Mouse (Mus musculus) B cell, adult 2 months (primary cell): ENCODE measurements around the gene Ptprg.

Source experiments
- DNase-seq, 2 experiments: peaks; one replicate each; pipeline ENCODE4 v3.0.0; 2022

The Ptprg gene

DNA sequence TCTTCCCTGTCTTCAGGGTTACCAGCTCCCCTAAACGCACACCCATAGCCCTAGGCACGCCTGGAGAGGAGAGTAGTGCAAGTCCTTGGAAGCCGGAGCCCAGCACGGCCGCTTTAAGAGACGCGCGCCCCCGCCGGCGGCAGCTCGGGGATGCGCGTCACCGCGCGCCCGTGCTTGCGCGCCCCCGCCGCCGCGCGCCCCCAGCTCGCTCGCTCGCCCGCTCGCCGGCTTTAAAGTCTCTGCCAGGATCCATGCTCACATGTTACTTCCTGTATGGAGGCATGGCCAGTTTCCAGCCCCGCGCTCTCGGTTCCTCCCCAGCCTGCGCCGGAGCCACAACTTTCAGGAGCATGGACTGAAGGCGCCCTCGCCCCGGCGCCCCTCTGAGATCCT, at the start of gene Ptprg:
TSS of gene Ptprg (plus strand) at position 260 of the 393 bp plus-strand sequence.
- DNase-seq: no peak

- no peak for DNase-seq
These were observed 49.4 kb upstream of the Ptprg start for GRCm38 (mm10) chr14:11503803-11504365.

DNA sequence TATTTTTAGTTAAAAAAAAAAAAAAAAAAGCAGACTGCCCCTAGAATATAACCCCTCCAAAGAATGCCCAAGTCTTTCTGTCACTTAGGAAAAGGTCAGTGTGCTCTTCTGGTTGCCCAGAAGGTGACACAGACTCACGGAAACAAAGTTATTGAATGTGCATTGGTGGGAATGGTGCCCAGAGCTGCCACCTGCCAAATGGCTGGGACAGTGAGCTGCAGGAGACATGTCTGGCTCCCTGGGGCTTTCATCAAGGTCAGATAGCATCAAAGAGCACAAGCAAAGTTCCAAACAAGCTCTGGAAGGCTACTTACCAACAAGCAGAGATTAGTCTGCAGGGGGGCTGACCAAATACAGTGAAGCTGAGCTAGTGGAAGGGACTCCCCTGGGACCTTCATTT, 43.2 kb upstream of the Ptprg start:
- DNase-seq: no peak

DNA sequence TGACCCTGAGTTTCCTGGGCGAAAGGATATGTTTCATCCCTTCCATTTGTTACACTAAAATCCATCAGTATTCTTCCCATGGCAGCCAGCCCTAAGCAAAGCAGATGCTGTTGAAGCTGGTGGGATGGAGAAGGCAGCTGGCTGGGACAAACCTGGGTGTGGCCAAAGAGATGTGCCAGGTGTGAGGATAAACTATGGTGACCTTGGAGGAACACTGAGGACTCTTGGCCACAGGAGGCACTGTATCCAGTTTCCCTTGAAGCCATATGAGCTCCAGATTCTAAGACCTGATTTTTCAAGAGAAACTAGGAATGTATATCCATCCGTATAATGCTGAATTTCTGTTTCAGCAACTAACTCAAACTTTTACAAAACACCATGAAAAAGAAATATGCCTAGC, 34.2 kb upstream of the Ptprg start:
- no peak for DNase-seq

DNA sequence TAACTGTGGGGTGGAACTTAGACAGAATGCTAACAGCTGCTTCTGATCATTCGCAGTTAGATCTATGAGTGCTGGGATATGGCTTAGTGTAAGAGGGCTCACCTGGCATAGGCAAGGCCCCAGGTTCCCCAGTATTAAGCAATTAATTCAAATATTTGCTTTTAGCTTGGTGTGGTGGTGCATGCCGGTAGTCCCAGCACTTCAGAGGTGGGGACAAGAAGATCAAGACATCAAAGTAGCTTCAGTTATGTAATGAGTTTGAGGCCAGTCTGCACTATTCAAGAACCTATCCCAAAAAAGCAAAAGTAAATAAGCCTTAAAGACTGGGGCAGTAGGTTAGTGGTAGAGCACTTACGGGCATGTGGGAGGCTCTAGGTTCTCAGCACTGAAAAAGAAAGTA, 30.3 kb upstream of the Ptprg start:
- DNase-seq: no peak

- no peak for DNase-seq
These were observed 23.7 kb upstream of the Ptprg start for GRCm38 (mm10) chr14:11529591-11529990.

GRCm38 (mm10) chr14:11534456-11534855, 18.9 kb upstream of the Ptprg start:
- DNase-seq: no peak

GRCm38 (mm10) chr14:11536121-11536520, 17.2 kb upstream of the Ptprg start:
- DNase-seq: no peak

GRCm38 (mm10) chr14:11551892-11552291, 1.4 kb upstream of the Ptprg start:
- DNase-seq: no peak

DNA sequence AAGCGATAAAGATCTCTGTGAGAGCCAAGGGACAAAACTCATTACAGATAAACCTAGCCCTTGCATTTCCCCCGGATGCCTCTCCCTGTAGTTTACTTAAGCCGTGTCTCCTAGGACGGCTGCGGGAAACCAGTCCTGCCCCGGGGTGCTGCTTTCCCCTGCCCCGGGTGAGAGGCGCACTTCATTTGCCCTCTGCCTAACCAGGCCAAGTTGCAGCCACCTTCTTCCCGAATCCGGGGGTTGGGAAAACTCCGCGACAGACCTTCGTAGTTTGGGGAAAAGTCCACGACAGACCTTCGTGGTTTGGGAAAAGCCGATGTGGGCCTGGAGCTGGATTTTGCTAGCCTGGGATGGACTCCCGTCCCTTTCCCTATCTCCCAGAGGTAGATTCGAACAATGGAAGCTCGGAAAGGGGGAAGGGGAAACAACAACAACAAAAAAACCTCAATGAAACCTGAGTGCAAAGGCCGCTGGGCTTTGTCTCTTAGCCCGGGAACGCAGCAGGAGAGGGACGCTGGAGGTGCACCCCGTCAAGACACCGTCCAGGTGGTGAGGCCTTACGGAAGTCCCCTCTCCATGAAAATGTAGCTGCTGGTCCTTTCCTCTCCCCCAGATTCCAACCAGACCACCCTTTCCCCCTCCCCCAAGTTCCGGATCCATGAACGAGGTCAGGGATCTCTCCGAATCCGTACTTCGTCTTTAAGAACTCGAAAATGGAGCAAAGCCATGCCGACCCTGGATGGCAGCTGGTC, 635 bp upstream of the Ptprg start:
- DNase-seq: no peak

GRCm38 (mm10) chr14:11553679-11554305, 460 bp downstream of the Ptprg start:
- DNase-seq: no peak

- DNase-seq: no peak
These were observed 1.1 kb downstream of the Ptprg start for GRCm38 (mm10) chr14:11554306-11555041.

DNA sequence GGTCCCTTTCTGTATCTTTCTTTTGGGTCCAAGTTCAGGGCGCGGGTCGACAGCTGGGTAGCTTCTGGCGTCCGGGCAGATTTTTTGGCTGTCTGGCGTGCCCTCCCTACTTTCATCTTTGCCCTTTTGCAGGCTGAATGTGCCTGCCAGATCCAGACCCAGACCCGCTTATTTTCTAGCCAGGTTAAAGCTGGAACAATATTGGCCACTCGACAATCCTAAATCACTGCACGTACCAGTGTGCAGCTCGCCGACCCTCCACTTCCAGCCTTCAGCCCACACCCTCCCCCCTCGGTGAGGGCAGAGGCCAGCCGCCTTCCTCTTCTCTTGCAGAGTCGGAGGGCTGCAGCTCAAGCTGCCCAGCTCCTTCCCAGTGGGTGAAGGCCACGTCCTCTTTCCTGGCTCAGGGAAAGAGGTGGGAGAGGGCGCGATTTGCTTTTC, 1.7 kb downstream of the Ptprg start:
- DNase-seq: no peak

DNA sequence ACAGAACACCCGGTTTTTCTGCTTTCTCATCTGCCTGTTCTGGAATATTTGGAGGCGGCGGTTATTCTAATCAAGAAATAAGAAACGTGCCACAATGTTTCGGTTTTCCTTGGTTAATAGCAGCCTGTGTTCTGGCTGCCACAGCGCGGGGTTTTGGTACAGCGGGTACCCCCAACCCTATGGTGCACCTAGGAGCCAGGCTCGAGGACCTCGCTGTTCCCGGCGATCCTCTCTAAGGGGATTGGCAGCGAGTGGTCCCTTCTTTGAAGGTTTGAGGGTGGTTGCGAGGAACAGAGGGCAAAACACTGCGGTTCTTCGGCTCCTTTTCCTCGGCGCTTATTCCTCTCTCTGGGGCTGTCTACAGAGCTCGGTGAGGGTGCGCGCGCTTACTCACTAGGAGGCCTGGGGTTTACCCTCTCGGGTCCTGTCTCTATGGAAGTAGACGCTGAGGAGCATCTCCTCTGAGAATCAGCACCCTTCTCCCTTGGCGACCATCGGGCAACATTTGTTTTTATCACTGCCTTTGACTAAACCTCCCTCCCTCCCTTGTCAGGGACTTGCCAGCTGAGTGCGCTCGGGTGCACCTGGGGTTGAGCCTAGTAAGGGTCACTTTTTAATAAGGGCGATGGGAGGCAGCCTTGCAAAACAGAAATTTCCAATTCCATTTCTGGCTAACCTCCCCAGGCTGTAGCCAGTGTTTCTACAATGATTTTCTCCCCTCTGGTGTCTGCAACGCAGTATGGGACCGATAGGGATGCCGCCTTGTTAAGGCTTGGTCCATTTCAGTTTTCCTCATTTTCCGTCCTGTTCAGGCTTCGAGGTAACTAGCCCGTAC, 2.4 kb downstream of the Ptprg start:
- DNase-seq: no peak

GRCm38 (mm10) chr14:11556356-11557130, 3.2 kb downstream of the Ptprg start:
- DNase-seq: no peak

- no peak for DNase-seq
These were observed 5.2 kb downstream of the Ptprg start for GRCm38 (mm10) chr14:11558496-11558895.

- no peak for DNase-seq
These were observed 7.4 kb downstream of the Ptprg start for GRCm38 (mm10) chr14:11560641-11561232.

DNA sequence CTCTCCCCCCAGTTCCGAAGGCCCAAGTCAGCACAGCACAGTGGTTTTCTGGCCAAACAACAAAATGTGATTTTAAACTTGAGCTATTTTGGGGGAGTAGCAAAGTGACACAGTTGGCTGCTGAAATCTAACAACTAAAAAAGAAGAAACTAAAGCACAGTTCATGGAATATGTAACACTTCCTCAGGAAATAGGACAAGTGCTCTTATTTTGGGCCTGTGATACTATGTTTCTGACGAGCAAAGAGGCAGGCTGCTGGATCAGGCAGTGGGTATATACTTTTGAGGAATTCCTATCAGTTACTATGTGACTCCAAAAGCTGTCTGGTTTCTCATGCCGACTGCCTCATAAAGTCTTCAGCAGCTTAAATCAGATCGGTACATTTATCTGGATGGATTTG, 8.1 kb downstream of the Ptprg start:
- no peak for DNase-seq

DNA sequence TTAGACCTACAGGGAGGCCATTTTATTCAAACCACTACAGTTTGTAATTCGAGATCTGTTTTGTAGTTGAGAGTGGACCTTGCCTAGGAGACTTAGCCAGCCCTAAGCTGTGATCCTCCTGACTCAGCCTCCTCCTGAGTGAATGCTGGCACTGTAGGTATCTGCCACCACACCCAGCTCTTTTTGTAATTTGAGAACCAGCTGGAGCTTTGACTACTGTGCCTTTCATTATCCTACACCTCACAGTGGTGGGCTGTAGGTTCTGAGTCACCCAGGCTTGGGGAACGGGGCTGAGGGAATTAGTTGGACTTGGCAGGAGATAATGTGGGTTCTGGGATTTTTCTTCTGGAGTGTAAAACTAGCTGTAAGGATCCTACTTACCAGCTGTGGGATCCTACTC, 9.5 kb downstream of the Ptprg start:
- DNase-seq: no peak

GRCm38 (mm10) chr14:11563656-11564055, 10.3 kb downstream of the Ptprg start:
- no peak for DNase-seq

- DNase-seq: no peak
These were observed 11.1 kb downstream of the Ptprg start for GRCm38 (mm10) chr14:11564456-11564855.
